15 mouse cellular contexts compared by ENCODE assay signal in genomic region chr2:74153247-74153850, GRCm38 (mm10).
DNase-seq lines count a peak whose midpoint lies in the region; ATAC-seq and TF ChIP-seq lines count a peak whose summit lies in the region.
"Had no signal": no experiment of that assay in that cellular context is flagged by ENCODE, and none has a peak within 500 bp of the region (broad histone marks: within the 10 kb centered on the region; RNA-seq: fewer than 3 reads in every experiment).

No protein-coding gene starts in this region.

- peak; percentile 45; the same call in 1 of the 2 replicates for ATAC-seq in hindbrain, embryonic 16.5 days
- peak; percentile 46; the same call in 1 of the 2 replicates for ATAC-seq in stomach, embryonic 14.5 days (ENCODE audit: insufficient number of reproducible peaks, insufficient read depth, low FRiP score, low read depth)

- H3K4me3 ChIP-seq in layer of hippocampus, adult 2 months = peak overlapping the region; percentile 9; the same call in 1 of the 2 replicates
- H3K4me3 ChIP-seq in forebrain, embryonic 10.5 days = peak overlapping the region; percentile 8; the same call in 1 of the 2 replicates
- no peak overlapping the region for H3K4me3 ChIP-seq in hindbrain, embryonic 16.5 days (ENCODE audit: low read length)
- H3K4me3 ChIP-seq in stomach, embryonic 14.5 days (ENCODE audit: low read depth, low read length) = no peak overlapping the region
- H3K4me3 ChIP-seq: erythroblast, embryonic 14.5 days; heart, embryonic 13.5 days; liver, embryonic 13.5 days; megakaryocyte, embryonic 14.5 days had no signal

- peaks cover 22% of the 10 kb centered on the region for H3K27me3 ChIP-seq in forebrain, embryonic 10.5 days (ENCODE audit: poor library complexity, severe bottlenecking)
- no peaks in the 10 kb centered on the region for H3K27me3 ChIP-seq in hindbrain, embryonic 16.5 days (replicated peaks; ENCODE audit: control insufficient read depth, insufficient read depth, low read length)
- H3K27me3 ChIP-seq in stomach, embryonic 14.5 days (ENCODE audit: control insufficient read depth, insufficient read depth, low read length) = no peaks in the 10 kb centered on the region
- H3K27me3 ChIP-seq: heart, embryonic 13.5 days; liver, embryonic 13.5 days; megakaryocyte, embryonic 14.5 days had no signal

- peak overlapping the region; percentile 62 for H3K27ac ChIP-seq in layer of hippocampus, adult 2 months
- H3K27ac ChIP-seq in forebrain, embryonic 10.5 days = peak overlapping the region; percentile 69
- H3K27ac ChIP-seq in hindbrain, embryonic 16.5 days (ENCODE audit: low read depth, low read length) = peak overlapping the region; percentile 48; the same call in 1 of the 2 replicates
- peak overlapping the region; percentile 64 for H3K27ac ChIP-seq in stomach, embryonic 14.5 days (ENCODE audit: low read length)
- H3K27ac ChIP-seq: heart, embryonic 13.5 days; liver, embryonic 13.5 days had no signal

- no peak for TF ChIP-seq CTCF in layer of hippocampus, adult 2 months (conservative IDR thresholded peaks at IDR 0.05)

- no peak overlapping the region for H3K9ac ChIP-seq in hindbrain, embryonic 16.5 days (ENCODE audit: low read depth, low read length)
- H3K9ac ChIP-seq in stomach, embryonic 14.5 days (replicated peaks; ENCODE audit: low read depth, low read length) = no peak overlapping the region
- H3K9ac ChIP-seq: heart, embryonic 13.5 days; liver, embryonic 13.5 days had no signal

- no peaks in the 10 kb centered on the region for H3K36me3 ChIP-seq in forebrain, embryonic 10.5 days (replicated peaks)
- no peaks in the 10 kb centered on the region for H3K36me3 ChIP-seq in hindbrain, embryonic 16.5 days (ENCODE audit: control insufficient read depth, insufficient read depth, low read length)
- no peaks in the 10 kb centered on the region for H3K36me3 ChIP-seq in stomach, embryonic 14.5 days (ENCODE audit: control insufficient read depth, insufficient read depth, low read length)
- H3K36me3 ChIP-seq: heart, embryonic 13.5 days; liver, embryonic 13.5 days had no signal

- WGBS in forebrain, embryonic 10.5 days = 44% methylated on average over 5 of the region's 5 CpGs
- WGBS in hindbrain, embryonic 16.5 days = 44% methylated on average over 5 of the region's 5 CpGs
- WGBS in stomach, embryonic 14.5 days = 27% methylated on average over 5 of the region's 5 CpGs

- peaks cover 29% of the 10 kb centered on the region for H3K4me1 ChIP-seq in forebrain, embryonic 10.5 days
- peaks cover 9% of the 10 kb centered on the region for H3K4me1 ChIP-seq in hindbrain, embryonic 16.5 days (ENCODE audit: control insufficient read depth, insufficient read depth, low read depth, low read length)
- H3K4me1 ChIP-seq in stomach, embryonic 14.5 days (ENCODE audit: control insufficient read depth, insufficient read depth, low read length) = peaks cover 7% of the 10 kb centered on the region; the same call in 1 of the 2 replicates
- H3K4me1 ChIP-seq: liver, embryonic 13.5 days; megakaryocyte, embryonic 14.5 days had no signal

- peak overlapping the region; percentile 23 for H3K4me2 ChIP-seq in hindbrain, embryonic 16.5 days (ENCODE audit: low read length)
- peak overlapping the region; percentile 22 for H3K4me2 ChIP-seq in stomach, embryonic 14.5 days (replicated peaks; ENCODE audit: low read depth, low read length)
- H3K4me2 ChIP-seq: heart, embryonic 13.5 days; liver, embryonic 13.5 days had no signal

- H3K9me3 ChIP-seq in forebrain, embryonic 10.5 days = no peaks in the 10 kb centered on the region
- H3K9me3 ChIP-seq in hindbrain, embryonic 16.5 days (ENCODE audit: control insufficient read depth, low read length) = no peaks in the 10 kb centered on the region
- H3K9me3 ChIP-seq in stomach, embryonic 14.5 days (ENCODE audit: control insufficient read depth, low read depth, low read length) = no peaks in the 10 kb centered on the region
- H3K9me3 ChIP-seq: heart, embryonic 13.5 days; liver, embryonic 13.5 days; megakaryocyte, embryonic 14.5 days had no signal

- DNase-seq in layer of hippocampus, adult 2 months (ENCODE audit: low spot score in 2 of 2) = no peak
- no peak for DNase-seq in layer of hippocampus, adult 8-10 months (ENCODE audit: low spot score in 2 of 2)
- DNase-seq in forebrain, embryonic 10.5 days (ENCODE audit: extremely low spot score, low spot score) = no peak
- DNase-seq in thymus, postnatal 0 days (ENCODE audit: low spot score) = no peak
- no peak for DNase-seq in lung, postnatal 36 days
- no peak for DNase-seq in ovary, postnatal 10 days (ENCODE audit: low spot score)
- DNase-seq: adrenal gland, postnatal 36 days; cerebellum, adult 9-10 months; layer of hippocampus, postnatal 36 days; liver, embryonic 13.5 days had no signal

Comparison
In these comparisons a context has a peak if more than half of its experiments do, and no peak if none do; other contexts are left out.
1. H3K4me3 ChIP-seq: peak in layer of hippocampus, adult 2 months (single experiment) and forebrain, embryonic 10.5 days (single experiment); none in hindbrain, embryonic 16.5 days (single experiment) and stomach, embryonic 14.5 days (single experiment).
2. Peak in every context shown above with its lines, with median percentiles within 50 percentile points of each other: H3K27ac ChIP-seq.